Mouse (Mus musculus) heart, embryonic 12.5 days (tissue): Measurements from ENCODE around the gene Actl6b. TPM values are rescaled to one million over a fixed set of nuclear protein-coding genes. Genes with fewer than 3 reads are reported as not detected.

Source experiments
- microRNA-seq: library from miRNA; unstranded; fragments of <30 nt; microRNA quantifications from one replicate; pipeline ENCODE4, GENCODE M21; 2017
- polyA plus RNA-seq: library from polyadenylated mRNA; unstranded; fragments of >200 nt; fragmentation: Nextera tagmentation; extraction: Ambion mirVana; gene quantifications from 2 replicates; pipeline ENCODE4 v1.2.1, GENCODE M21; 2016

Actl6b gene
- polyA plus RNA-seq, 1 experiment from 2014 or later, result 0.40 TPM

Small RNA genes within 50 kb of the gene (microRNA-seq; reads per million reads assigned to microRNA genes)
- 0.71 reads per million for gene Mir6418

Other genes with a start within 250 kb of the Actl6b start
- 106 and 107 TPM in 2 replicates for gene Srrt, start 245.8 kb upstream of the Actl6b start, polyA plus RNA-seq
- gene Trip6, start 239.1 kb upstream of the Actl6b start, polyA plus RNA-seq, result 46.3 and 47.0 TPM in 2 replicates
- gene Slc12a9, start 219.9 kb upstream of the Actl6b start, polyA plus RNA-seq, result 9.4 and 10.2 TPM in 2 replicates
- gene Ephb4, start 203.4 kb upstream of the Actl6b start, polyA plus RNA-seq, result 53.1 and 55.6 TPM in 2 replicates
- 0.04 TPM in 2 replicates for gene Zan, start 76.5 kb upstream of the Actl6b start, polyA plus RNA-seq
- gene Pop7, start 51.0 kb upstream of the Actl6b start, polyA plus RNA-seq, result 44.0 and 44.1 TPM in 2 replicates
- 9.9 and 10.1 TPM in 2 replicates for gene Gigyf1, start 35.0 kb upstream of the Actl6b start, polyA plus RNA-seq
- gene Epo, start 20.3 kb upstream of the Actl6b start, polyA plus RNA-seq, result not detected in 2 replicates
- 277 and 287 TPM in 2 replicates for gene Gnb2, start 20.0 kb upstream of the Actl6b start, polyA plus RNA-seq
- gene Tfr2, start 16.3 kb downstream of the Actl6b start, polyA plus RNA-seq, result 0.51 and 1.9 TPM in 2 replicates
- gene Mospd3, start 47.5 kb downstream of the Actl6b start, polyA plus RNA-seq, result 18.7 and 18.8 TPM in 2 replicates
- 109 and 118 TPM in 2 replicates for gene Pcolce, start 60.3 kb downstream of the Actl6b start, polyA plus RNA-seq
- gene Fbxo24, start 75.5 kb downstream of the Actl6b start, polyA plus RNA-seq, result 0.15 TPM in 1 of 2 replicates, not detected in the other
- gene Lrch4, start 75.6 kb downstream of the Actl6b start, polyA plus RNA-seq, result 24.3 and 27.3 TPM in 2 replicates
- 6.9 and 7.1 TPM in 2 replicates for gene Gm20605, start 75.7 kb downstream of the Actl6b start, polyA plus RNA-seq
- gene Sap25, start 87.8 kb downstream of the Actl6b start, polyA plus RNA-seq, result 5.2 and 5.3 TPM in 2 replicates
- 0.20 and 0.21 TPM in 2 replicates for gene Irs3, start 92.2 kb downstream of the Actl6b start, polyA plus RNA-seq
- gene Agfg2, start 131.2 kb downstream of the Actl6b start, polyA plus RNA-seq, result 25.6 and 29.3 TPM in 2 replicates
- 1.2 and 1.7 TPM in 2 replicates for gene Nyap1, start 188.1 kb downstream of the Actl6b start, polyA plus RNA-seq
- 144 and 154 TPM in 2 replicates for gene Tsc22d4, start 192.2 kb downstream of the Actl6b start, polyA plus RNA-seq
- gene Ppp1r35, start 225.3 kb downstream of the Actl6b start, polyA plus RNA-seq, result 28.0 and 31.8 TPM in 2 replicates
- 8.8 and 11.0 TPM in 2 replicates for gene Mepce, start 234.1 kb downstream of the Actl6b start, polyA plus RNA-seq
- 10.9 and 11.4 TPM in 2 replicates for gene Zcwpw1, start 234.3 kb downstream of the Actl6b start, polyA plus RNA-seq